Mouse (Mus musculus): ENCODE results near the gene Phc3. TPM values are rescaled to one million over a fixed set of nuclear protein-coding genes. Genes with fewer than 3 reads are reported as not detected.
"Not testable (repeated sequence)": the region's sequence is repeated elsewhere in the genome, so short reads cannot be mapped to it uniquely, and the experiment has no call there.

Phc3 gene
- polyA plus RNA-seq, 1 experiment = 23.5 TPM

DNA sequence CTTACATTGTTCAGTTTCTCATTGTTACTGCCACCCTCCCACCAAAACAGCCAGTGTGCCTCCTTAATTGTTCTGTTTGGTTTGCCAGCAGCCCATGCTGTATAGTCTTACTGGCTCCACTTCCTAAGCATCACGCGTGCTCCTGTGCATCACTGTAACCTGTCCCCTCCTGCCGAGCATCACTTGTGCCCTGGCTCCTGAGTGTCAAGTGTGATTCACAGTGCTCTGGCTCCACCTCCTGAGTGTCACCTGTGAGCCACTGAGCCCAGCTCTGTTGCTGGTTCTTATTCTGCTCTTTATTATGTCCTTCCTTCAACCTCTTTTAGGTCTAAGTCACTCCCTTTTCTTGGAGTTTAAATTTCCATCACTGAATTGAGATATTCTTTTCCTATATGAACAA, 81.8 kb downstream of the Phc3 start:
- no peak for DNase-seq (ENCODE audit: extremely low spot score in 1 of 2, low spot score in 1 of 2)

DNA sequence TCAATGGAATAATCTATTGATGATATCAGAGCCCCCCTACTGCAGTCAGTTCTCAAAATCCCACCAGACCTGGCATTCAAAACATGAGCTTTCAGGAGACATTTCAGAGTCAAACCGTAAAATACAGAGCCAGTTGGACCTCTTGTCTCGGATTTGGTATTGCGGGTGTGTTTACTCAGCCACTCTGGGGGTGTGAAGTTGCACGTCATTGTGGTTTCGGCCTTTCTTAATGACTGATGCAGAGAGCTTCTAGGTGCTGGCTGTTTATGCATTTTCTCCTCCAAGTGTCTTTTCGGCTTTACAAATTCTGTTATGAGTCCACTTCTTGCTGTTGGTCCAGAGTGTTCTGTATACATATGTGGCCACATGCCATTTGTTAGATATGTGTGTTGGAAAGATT, 92.5 kb downstream of the Phc3 start:
- no peak for DNase-seq (ENCODE audit: extremely low spot score in 1 of 2, low spot score in 1 of 2)

DNA sequence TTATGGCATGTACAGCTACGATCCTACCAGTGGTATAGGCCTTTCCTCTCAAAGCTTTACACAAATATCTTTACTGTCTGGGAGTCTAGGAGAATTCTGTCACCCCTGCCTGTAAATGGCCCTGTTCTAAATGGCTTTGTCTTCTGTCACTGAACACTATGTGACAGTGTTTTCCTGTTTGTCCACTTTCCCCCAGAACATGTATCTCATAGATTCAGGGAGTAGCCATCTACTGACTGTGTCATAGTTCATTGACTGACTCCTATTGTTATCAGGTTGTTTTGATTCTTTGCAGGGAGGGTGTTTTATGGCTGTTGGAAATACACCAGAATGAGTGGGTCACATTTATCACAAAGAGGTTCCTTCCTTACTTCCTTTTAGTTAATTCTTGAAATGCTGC, 99.2 kb downstream of the Phc3 start:
- DNase-seq (ENCODE audit: extremely low spot score in 1 of 2, low spot score in 1 of 2) = no peak

DNA sequence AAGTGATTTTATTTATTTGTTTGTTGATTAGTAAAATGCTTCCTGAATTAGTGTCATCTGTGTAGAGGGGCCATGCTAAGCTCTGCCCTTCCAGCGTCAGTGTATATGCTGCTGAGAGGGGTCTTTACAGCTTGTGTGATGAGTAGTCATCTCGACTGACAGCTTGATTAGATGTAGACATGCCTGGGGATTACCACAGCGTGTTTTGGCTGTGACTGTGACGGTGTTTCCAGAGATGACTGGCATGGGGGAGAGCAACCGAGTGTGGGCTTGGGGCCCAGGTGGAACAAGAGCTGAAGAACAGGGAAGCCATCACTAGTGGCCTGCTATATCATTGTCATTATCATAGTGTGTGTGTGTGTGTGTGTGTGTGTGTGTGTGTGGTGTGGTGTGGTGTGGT, 100.6 kb downstream of the Phc3 start:
- DNase-seq (ENCODE audit: extremely low spot score in 1 of 2, low spot score in 1 of 2) = no peak

DNA sequence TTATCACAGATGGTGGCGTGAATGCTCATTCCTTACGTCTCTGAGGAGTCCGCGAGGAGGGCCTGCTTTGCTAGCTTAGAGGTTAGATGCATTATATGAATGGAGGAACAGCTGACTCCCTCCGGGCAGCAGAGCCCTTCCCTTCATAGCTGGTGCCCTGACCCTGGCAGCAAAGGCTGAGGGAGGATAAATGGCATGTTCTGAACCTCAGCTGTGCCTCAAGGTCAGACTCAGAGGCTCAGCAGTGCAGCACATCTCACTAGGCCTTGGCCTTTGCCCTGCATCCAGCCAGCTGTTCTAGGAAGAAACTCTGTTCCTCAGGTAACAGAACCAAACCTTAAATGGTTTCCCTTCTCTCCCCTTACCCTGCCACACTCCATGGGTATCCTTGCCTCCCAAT, 101.0 kb downstream of the Phc3 start:
- no peak for DNase-seq (ENCODE audit: extremely low spot score in 1 of 2, low spot score in 1 of 2)

DNA sequence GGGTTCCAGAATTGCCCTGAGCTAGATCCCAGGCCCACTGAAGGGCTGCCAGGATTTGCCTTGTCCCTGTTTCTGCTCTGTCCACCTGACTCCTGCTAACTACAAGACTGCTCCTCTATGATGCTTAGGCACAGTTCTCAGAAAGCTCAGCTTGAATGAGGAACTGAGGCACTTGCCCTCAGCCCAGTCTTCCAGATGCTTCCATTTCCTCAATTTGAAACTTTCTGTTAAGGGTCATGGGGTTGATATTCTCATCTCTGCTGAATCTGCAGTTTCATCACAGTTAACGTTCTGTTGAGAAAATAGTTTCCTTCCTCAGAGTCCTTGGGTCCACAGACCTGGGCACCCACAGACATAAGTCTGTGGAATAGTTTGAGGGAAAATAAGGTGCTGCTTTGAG, 104.6 kb downstream of the Phc3 start:
- DNase-seq (ENCODE audit: extremely low spot score in 1 of 2, low spot score in 1 of 2) = no peak

DNA sequence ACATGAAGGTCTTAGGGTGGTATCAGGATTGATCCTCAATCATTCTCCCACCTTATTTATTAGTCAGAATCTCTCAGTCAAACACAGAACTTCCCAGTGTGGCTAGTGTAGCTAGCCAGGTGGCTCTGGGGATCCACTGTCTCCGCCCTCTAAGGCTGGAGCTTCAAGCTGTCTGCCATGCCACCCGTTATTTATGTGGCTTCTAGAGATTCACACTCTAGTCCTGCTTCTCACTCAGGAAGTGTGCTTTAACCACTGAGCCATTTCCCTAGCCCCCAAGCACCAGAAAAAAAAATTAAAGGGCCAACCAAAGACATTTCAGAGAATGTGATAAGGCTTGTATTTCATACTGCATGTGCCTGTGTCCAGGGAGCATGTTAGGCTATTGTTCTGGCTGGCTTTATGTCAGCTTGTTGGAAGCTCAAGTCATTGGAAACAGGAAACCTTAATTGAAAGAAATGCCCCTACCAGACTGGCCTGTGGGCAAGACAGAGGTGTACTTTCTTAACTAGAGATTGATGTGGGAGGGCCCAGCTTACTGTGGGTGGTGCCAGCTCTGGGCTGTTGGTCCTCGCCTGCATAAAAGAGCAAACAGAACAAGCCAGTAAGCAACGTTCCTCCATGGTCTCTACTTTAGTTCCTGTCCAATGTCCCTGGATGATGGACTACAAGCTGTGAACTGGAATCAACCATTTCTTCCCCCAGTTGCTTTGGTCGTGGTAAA, 105.3 kb downstream of the Phc3 start:
- no peak for DNase-seq (ENCODE audit: extremely low spot score in 1 of 2, low spot score in 1 of 2)

DNA sequence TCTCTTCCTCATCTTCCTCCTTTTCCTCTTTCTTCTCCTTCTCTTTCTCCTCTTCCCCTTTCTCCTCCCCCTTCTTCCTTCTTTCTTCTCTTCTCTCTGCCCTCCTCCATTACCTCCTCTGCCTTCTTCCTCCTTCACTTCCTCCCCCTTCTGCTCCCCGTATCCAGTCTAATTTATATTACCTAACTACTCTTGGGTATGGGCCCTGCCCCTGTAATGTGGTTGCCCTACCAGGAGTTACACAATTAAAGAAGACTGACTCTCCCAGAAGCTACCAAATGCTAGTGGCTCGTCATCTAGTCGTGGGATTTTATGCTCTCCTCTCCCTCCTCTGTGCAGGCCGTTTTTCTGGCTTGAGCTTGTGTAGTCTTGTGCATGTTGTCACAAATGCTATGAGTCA, 108.5 kb downstream of the Phc3 start:
- no peak for DNase-seq (ENCODE audit: extremely low spot score in 1 of 2, low spot score in 1 of 2)

DNA sequence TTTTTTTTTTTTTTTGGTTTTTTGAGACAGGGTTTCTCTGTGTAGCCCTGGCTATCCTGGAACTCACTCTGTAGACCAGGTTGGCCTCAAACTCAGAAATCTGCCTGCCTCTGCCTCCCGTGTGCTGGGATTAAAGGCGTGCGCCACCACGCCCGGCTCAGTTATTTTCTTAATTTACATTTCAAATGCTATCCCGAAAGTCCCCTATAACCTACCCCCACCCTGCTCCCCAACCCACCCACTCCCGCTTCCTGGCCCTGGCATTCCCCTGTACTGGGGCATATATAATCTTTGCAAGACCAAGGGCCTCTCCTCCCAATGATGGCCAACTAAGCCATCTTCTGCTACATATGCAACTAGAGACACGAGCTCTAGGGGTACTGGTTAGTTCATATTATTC, 109.6 kb downstream of the Phc3 start:
- DNase-seq (ENCODE audit: extremely low spot score in 1 of 2, low spot score in 1 of 2) = not testable (repeated sequence)

DNA sequence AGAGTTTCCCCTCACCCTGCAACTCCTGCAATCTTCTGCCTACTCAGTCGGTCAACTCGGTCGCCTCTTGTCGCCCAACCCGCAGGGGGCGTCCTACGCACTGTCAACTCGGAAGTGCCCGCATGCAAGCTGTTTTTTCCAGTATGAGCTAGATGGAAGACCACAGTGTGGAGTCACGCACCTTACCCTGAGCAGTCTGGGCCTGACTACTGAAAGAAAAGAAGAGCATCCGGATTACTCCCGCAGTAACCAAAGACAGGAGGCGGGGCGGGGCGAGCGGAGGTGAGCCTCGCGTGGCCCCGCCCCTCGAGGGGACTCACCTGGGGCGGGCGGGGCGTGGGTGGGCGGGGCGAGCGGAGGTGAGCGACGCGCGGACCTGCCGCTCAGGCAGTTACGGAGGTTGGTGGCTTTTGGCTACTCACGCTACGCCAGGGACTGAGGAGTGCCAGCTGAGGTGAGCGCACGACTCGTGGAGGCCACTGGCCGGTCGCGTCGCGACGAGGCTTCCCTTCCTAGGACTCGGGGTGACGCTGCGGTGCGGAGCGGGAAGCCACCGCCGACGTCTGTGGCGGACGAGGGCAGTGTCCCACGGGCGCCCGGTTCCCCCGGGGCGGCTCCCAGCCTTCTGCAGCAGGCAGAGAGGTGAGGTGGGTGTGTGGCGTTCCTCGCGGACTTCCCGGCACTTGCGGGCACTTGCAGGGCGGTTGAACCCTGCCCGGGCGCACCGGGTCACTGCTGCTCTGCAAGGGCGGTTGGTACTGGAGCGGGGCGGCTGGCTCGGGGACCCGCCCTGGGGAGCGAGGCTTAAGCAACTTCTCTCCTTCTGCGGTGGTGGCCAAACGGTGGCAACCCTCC, 113.4 kb downstream of the Phc3 start, which contains the start of gene Gpr160:
Gene Gpr160, plus strand, starts transcription at position 347 of the 855 bp plus-strand sequence.
- DNase-seq (ENCODE audit: extremely low spot score in 1 of 2, low spot score in 1 of 2) = peak; percentile 16 to 64

DNA sequence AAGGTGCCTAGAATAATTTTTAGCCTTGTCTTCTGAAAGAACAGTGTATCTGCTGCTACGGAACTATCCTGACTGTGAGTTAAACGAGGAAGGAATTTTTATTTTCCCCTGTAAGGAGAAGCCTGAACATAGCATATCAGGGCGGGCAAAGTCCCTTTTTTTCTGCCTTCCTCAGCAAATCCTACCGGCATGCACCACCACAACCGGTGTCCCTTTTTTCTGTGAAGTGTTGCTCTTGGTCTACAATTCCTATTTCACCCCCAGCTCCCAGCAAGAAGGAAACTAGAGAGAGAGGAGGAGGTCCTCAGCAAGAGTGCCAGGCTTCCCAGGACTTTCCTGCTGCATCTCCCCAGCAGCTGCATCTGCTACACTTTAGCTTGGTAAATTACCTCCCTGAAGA, 115.6 kb downstream of the Phc3 start:
- no peak for DNase-seq (ENCODE audit: extremely low spot score in 1 of 2, low spot score in 1 of 2)

DNA sequence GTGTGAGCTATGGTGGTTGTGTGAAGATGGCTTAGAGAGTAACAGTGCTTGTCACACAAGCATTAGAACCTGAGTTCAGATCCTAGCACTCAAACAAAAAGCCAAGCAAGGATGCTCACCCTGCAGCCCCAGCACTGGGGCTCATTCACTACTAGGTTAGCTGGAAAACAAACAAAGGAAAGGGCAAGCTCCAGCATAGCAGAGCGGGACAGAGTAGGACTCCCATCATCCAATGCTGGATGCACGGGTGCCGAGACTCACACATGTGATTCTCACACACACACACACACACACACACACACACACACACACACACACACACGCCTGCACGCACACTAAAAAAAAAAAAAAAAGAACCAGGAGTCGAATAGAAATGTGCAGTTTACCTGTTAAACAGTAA, 117.8 kb downstream of the Phc3 start:
- no peak for DNase-seq (ENCODE audit: extremely low spot score in 1 of 2, low spot score in 1 of 2)

Other genes with a start within 250 kb of the Phc3 start
- gene Samd7, start 223.1 kb downstream of the Phc3 start, polyA plus RNA-seq (2012; rRNA removed) = 0.04 TPM in 1 of 2 replicates, not detected in the other
- gene Sec62, start 176.5 kb downstream of the Phc3 start, polyA plus RNA-seq (2012; rRNA removed) = 102 and 113 TPM in 2 replicates
- gene Gpr160, start 113.5 kb downstream of the Phc3 start, polyA plus RNA-seq (2012; rRNA removed) = 1.4 and 2.0 TPM in 2 replicates
- gene Prkci, start 26.3 kb upstream of the Phc3 start, polyA plus RNA-seq (2012; rRNA removed) = 38.2 and 39.1 TPM in 2 replicates
- 19.8 and 20.0 TPM in 2 replicates for gene Skil, start 125.6 kb upstream of the Phc3 start, polyA plus RNA-seq (2012; rRNA removed)
- gene Cldn11, start 180.5 kb upstream of the Phc3 start, polyA plus RNA-seq (2012; rRNA removed) = 135 and 164 TPM in 2 replicates

Data from frontal cortex, adult 2 months (tissue).